Mouse (Mus musculus) hindbrain, postnatal 0 days (tissue): ENCODE data around the gene Prkaa1. TPM values are rescaled to one million over a fixed set of nuclear protein-coding genes. Genes with fewer than 3 reads are reported as not detected.

ENCODE experiments used
- ATAC-seq: fragments of 200-750 bp; cut with Nextera tagmentation; 2 replicates; pipeline ENCODE4 v1.8.0; 2017; ENCODE audit warnings: mild to moderate bottlenecking, moderate TSS enrichment, moderate library complexity
- DNase-seq: peaks from one replicate; pipeline ENCODE4 v3.0.0-alpha.2; 2015; ENCODE audit warnings: low spot score
- H3K27ac ChIP-seq: fragments of 300-500 bp; sonication (generic); 2 replicates; pipeline ENCODE4 v1.5.1; 2014; ENCODE audit warnings: mild to moderate bottlenecking
- H3K27me3 ChIP-seq: fragments of 300-500 bp; sonication (generic); 2 replicates; pipeline ENCODE4 v1.6.1; 2014; ENCODE audit warnings: low read length, mixed read lengths; ENCODE audit not compliant: insufficient read depth
- H3K36me3 ChIP-seq: fragments of 300-500 bp; sonication (generic); 2 replicates; pipeline ENCODE4 v1.6.1; 2014; ENCODE audit warnings: low read length, mixed read lengths; ENCODE audit not compliant: insufficient read depth
- H3K4me1 ChIP-seq: fragments of 300-500 bp; sonication (generic); 2 replicates; pipeline ENCODE4 v1.6.1; 2014; ENCODE audit warnings: antibody characterized with exemption, low read length, mixed read lengths; ENCODE audit not compliant: insufficient read depth
- H3K4me2 ChIP-seq: fragments of 300-500 bp; sonication (generic); 2 replicates; pipeline ENCODE4 v1.6.1; 2014; ENCODE audit warnings: low read depth, mild to moderate bottlenecking, low read length, moderate library complexity, mixed read lengths
- H3K4me3 ChIP-seq: fragments of 300-500 bp; sonication (generic); 2 replicates; pipeline ENCODE4 v1.5.1; 2014; ENCODE audit warnings: low read length
- H3K9ac ChIP-seq: fragments of 300-500 bp; sonication (generic); replicated peaks from 2 replicates; pipeline ENCODE4 v1.6.1; 2014; ENCODE audit warnings: mild to moderate bottlenecking, low read length, moderate library complexity, mixed read lengths
- H3K9me3 ChIP-seq: fragments of 300-500 bp; sonication (generic); 2 replicates; pipeline ENCODE4 v1.6.1; 2016; ENCODE audit warnings: low read length, mixed read lengths
- CTCF ChIP-seq: IDR thresholded peaks from 2 replicates; pipeline ENCODE4 v1.5.1; 2016; ENCODE audit warnings: antibody characterized with exemption, control low read depth, low read depth
- WGBS: fragments of 180-500 bp; shearing (Covaris S2); extraction: QIAGEN DNeasy Blood & Tissue Kit; methylation state at CpG from one replicate; pipeline ENCODE4 v1.1.7; 2014; 5-methylcytosine and 5-hydroxymethylcytosine counted together
- polyA plus RNA-seq: library from polyadenylated mRNA; unstranded; fragments of >200 nt; fragmentation: Nextera tagmentation; extraction: Ambion mirVana; gene quantifications from 2 replicates; pipeline ENCODE4 v1.2.1, GENCODE M21; 2015
- total RNA-seq: library from RNA; depleted of rRNA; stranded (reverse); fragments of >200 nt; gene quantifications from 2 replicates; pipeline ENCODE4 v1.2.3, GENCODE M21; 2014

Prkaa1 gene
- total and polyA plus RNA-seq, 2 experiments from 2014 or later = 9.4 to 14.3 TPM

- ATAC-seq (no peak), DNase-seq (no peak)
- Histone ChIP-seq H3K27ac (no peak overlapping the region), H3K9ac (no peak overlapping the region), H3K27me3 (no peaks in the 10 kb centered on the region), H3K9me3 (no peaks in the 10 kb centered on the region), H3K4me2 (no peak overlapping the region), H3K36me3 (no peaks in the 10 kb centered on the region), H3K4me1 (no peaks in the 10 kb centered on the region), H3K4me3 (no peak overlapping the region)
- TF ChIP-seq CTCF = no peak
- 81% methylated on average over 4 of the region's 4 CpGs for WGBS
Measured at GRCm38 (mm10) chr15:5156355-5156754, 12.7 kb downstream of the Prkaa1 start.

- Histone ChIP-seq H3K4me1 (no peaks in the 10 kb centered on the region), H3K9ac (no peak overlapping the region), H3K4me2 (no peak overlapping the region), H3K36me3 (no peaks in the 10 kb centered on the region), H3K27me3 (no peaks in the 10 kb centered on the region), H3K4me3 (no peak overlapping the region), H3K27ac (no peak overlapping the region), H3K9me3 (no peaks in the 10 kb centered on the region)
- no peak for DNase-seq
- 42% methylated on average over 1 of the region's 1 CpGs for WGBS
- TF ChIP-seq CTCF = no peak
- ATAC-seq = no peak
Measured at GRCm38 (mm10) chr15:5157386-5157785, 13.7 kb downstream of the Prkaa1 start.

- 75% methylated on average over 6 of the region's 6 CpGs for WGBS
- no peak for DNase-seq
Measured at GRCm38 (mm10) chr15:5158827-5159226, 15.2 kb downstream of the Prkaa1 start.

GRCm38 (mm10) chr15:5165121-5165773 lies 21.6 kb downstream of the Prkaa1 start:
- no peaks in the 10 kb centered on the region for H3K9me3 ChIP-seq
- peaks cover 19% of the 10 kb centered on the region for H3K36me3 ChIP-seq
- H3K27ac ChIP-seq = no peak overlapping the region
- H3K9ac ChIP-seq = no peak overlapping the region
- DNase-seq = no peak
- ATAC-seq = no peak
- H3K4me3 ChIP-seq = no peak overlapping the region
- H3K27me3 ChIP-seq = no peaks in the 10 kb centered on the region
- TF ChIP-seq CTCF = no peak
- no peaks in the 10 kb centered on the region for H3K4me1 ChIP-seq
- H3K4me2 ChIP-seq = no peak overlapping the region
- 80% methylated on average over 12 of the region's 12 CpGs for WGBS

More at GRCm38 (mm10) chr15:5158827-5159226, 15.2 kb downstream of the Prkaa1 start:
- H3K4me2 ChIP-seq = no peak overlapping the region
- H3K27ac ChIP-seq = no peak overlapping the region
- no peak overlapping the region for H3K4me3 ChIP-seq
- no peaks in the 10 kb centered on the region for H3K9me3 ChIP-seq
- H3K36me3 ChIP-seq = peaks cover under 1% of the 10 kb centered on the region; the same call in 1 of the 2 replicates
- H3K9ac ChIP-seq = no peak overlapping the region
- no peak for ATAC-seq
- H3K4me1 ChIP-seq = no peaks in the 10 kb centered on the region
- H3K27me3 ChIP-seq = no peaks in the 10 kb centered on the region
- no peak for TF ChIP-seq CTCF

- no peak overlapping the region for H3K4me3 ChIP-seq
- H3K27me3 ChIP-seq = no peaks in the 10 kb centered on the region
- WGBS = 92% methylated on average over 12 of the region's 12 CpGs
- H3K4me2 ChIP-seq = no peak overlapping the region
- no peak for ATAC-seq
- no peaks in the 10 kb centered on the region for H3K9me3 ChIP-seq
- no peak for TF ChIP-seq CTCF
- DNase-seq = no peak
- H3K27ac ChIP-seq = no peak overlapping the region
- H3K36me3 ChIP-seq = peaks cover 31% of the 10 kb centered on the region
- no peaks in the 10 kb centered on the region for H3K4me1 ChIP-seq
- no peak overlapping the region for H3K9ac ChIP-seq
Measured at GRCm38 (mm10) chr15:5173217-5173820, 29.7 kb downstream of the Prkaa1 start.

GRCm38 (mm10) chr15:5184668-5185330 lies 41.1 kb downstream of the Prkaa1 start:
- ATAC-seq (peak; percentile 64), DNase-seq (peak; percentile 42)
- no peaks in the 10 kb centered on the region for H3K27me3 ChIP-seq
- H3K4me3 ChIP-seq = peak overlapping the region; percentile 95
- no peaks in the 10 kb centered on the region for H3K9me3 ChIP-seq
- H3K36me3 ChIP-seq = peaks cover 4% of the 10 kb centered on the region; the same call in 1 of the 2 replicates
- 44% methylated on average over 10 of the region's 11 CpGs for WGBS
- peaks cover 8% of the 10 kb centered on the region; the same call in 1 of the 2 replicates for H3K4me1 ChIP-seq
- H3K9ac ChIP-seq = peak overlapping the region; percentile 82
- TF ChIP-seq CTCF = no peak
- peak overlapping the region; percentile 89 for H3K27ac ChIP-seq
- H3K4me2 ChIP-seq = peak overlapping the region; percentile 88
